Mouse (Mus musculus) heart, postnatal 4 days (tissue): ENCODE results near the gene Eno3. TPM values are rescaled to one million over a fixed set of nuclear protein-coding genes. Genes with fewer than 3 reads are reported as not detected.

Experiments
- DNase-seq: peaks from one replicate; pipeline ENCODE4 v3.0.0; 2021
- microRNA-seq, 2 experiments: library from miRNA; unstranded; fragments of <30 nt; microRNA quantifications; one replicate each; pipeline ENCODE4 v1.2.0; 2021 to 2022
- total RNA-seq, 2 experiments: library from RNA; stranded (reverse); gene quantifications; 2 replicates each; pipeline ENCODE4 v1.2.3; 2021

Eno3 gene
- total RNA-seq, 2 experiments from 2014 or later = 1,339 to 1,391 TPM

DNA sequence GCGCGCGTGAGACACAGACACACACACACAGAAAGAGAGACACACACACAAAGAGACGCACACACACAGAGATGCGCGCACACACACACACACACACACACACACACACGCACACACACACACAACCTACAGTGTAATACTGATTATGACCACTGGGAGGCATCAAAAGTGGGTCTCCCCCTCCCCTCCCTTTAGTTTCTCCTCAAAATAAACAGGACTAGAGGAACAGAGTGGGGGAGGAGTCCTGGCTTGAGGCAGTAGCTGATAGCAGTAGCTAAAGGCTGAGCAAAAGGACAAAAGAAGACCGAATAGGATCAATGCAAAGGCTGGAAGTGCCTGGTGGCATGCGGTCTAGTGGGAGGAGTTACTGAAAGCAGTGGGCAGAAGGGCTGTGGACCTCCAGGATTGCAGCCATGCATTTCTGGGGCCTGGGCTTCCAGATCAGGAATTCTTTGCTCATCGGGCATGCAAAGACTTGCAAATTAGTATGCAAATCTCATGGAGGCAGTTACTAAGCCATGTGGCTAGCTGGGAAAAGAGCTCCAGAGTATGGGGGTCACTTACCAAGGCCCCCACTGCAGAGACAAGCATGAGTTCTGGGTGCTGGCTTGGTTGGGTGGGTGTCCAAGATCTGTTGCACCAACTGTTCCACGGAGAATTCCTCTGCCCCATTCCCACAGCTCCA is 25.0 kb downstream of the Eno3 start:
- DNase-seq = peak; percentile 63

DNA sequence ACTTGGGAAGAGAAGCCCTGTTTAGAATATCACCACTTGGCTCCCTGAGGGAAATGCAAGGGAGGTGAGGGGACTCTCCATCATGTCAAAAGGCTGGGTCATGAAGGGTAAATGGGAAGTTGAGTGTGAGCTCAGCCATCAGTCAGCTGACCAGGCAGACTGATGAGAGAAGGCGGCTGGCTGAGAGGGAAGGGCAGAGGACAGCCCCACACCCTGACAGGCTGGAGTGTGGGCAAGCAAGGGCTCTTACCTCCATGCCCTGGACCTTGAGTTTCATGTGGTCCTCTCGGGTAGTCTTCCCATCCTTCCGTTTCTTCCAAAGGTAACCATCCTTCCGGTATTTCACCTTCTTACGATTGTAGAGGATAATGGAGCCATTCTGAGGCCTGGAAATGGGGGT is 26.6 kb downstream of the Eno3 start:
- no peak for DNase-seq

DNA sequence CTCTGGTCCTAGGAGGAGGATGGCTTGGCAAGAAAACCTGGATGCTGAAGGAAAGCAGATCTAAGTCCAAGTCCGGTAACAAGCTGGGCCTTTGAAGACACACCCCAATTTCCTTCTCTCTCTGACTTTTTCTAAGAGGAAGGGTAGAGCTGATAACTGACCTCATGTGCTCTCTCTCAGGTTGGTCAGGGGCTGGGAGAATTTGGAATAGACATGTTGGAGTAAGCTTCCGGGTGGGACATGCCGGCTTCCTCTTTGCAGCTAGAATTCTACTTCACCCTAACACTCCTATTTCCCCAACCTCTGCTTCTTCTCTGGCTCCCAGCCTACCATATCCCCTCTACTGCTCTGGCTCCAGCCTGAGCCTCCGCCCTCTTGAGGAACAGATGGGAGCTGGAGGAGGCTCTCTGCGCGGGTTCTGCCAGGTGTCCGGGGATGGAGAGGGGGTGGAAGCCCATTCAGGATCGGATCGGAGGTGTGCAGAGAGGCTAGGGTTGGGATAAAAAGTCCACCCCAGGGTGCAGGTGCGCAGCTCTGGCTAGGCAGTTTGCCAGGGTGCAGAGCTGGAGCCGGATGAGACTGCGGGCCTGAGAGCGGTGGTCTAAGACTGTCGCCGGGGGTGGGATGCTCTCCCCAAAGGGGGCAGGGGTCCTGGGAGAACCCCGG is 30.0 kb downstream of the Eno3 start:
- peak; percentile 54 for DNase-seq

DNA sequence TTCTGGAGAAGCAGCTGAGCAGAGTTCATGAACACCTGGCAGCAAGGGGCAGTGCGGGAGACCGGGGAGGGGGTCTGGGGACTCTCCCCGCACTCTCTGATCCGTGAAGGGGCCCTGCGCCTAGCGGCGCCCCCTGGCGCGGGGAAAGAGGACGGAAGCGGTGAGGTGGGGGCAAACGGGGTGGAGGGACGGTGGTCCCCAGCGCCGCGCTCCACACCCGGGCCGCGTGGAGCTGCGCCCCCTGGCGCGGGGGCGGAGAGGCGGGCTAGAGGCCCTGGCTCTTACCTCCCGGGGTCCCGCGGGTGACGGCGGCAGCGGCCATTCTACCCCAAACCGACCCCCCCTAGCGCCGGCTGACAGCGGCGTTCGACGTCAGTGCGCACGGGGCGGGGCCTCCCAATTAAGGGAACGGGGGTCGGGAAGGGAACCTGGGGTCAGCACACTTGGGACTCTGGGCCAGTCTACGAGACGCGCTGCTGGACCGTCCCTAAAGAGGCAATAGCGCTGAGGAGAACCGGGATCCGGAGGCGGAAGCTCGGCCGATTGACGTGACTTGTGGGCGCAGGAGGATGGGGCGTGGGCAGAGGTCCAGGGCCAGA is 30.7 kb downstream of the Eno3 start, which contains the start of gene Camta2:
Camta2 (minus strand) TSS at position 505 of the 599 bp plus-strand sequence.
- peak; percentile 92 for DNase-seq

DNA sequence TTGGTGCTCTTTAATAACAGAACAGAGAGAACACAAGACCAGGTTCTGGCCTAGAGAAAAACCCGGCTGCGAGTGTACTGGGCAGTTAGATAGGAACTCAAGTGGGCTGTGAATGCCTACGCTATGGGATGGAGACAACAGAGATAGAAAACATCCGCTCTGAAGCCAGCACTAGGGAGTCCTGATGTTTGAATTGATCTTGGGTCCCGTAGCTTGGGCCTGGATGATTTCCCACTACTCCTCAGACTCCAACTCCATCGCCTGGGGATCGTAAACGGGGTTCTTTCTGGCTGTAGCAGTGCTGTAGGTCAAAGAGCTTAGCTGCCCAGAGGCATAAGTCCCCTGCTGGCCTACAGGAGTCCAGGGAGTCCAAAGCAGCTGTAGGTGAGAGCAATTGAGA is 31.4 kb downstream of the Eno3 start:
- DNase-seq = no peak

DNA sequence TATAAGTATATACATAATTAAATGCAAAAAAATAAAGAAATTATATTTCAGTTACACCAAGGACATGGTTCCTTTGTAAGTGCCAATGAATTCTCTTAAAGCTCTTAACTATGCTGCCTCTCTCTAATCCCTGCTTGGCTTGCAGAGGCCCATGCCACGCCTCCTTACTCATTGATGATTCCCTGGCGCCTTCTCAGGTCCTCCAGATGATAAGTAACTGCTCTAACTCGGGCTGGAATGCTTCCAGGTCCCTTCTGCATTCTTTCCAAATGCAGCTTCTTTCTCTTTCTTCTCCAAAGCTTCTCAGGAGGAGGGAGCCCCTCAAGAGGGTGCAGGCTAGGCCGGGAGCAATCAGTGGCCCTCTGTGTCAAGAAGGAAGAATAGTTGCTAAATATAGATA is 32.6 kb downstream of the Eno3 start:
- no peak for DNase-seq

DNA sequence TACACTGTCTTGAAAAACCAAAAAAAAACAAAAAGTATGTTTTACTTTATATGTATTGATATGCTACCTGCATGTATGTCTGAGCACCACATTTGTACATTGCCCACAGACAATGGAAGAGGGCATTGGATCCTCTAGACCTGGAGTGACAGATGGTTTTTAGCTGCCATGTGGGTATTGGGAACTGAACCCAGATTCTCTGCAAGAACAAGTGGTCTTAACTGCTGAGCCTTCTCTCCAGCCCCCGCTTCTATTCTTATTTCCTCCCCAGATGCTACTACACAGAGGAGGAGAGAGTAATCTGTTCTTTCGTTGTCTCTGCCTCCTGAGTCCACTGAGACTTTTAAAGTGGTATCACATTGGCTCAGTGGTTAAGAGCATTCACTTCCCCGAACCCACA is 36.5 kb downstream of the Eno3 start:
- no peak for DNase-seq

DNA sequence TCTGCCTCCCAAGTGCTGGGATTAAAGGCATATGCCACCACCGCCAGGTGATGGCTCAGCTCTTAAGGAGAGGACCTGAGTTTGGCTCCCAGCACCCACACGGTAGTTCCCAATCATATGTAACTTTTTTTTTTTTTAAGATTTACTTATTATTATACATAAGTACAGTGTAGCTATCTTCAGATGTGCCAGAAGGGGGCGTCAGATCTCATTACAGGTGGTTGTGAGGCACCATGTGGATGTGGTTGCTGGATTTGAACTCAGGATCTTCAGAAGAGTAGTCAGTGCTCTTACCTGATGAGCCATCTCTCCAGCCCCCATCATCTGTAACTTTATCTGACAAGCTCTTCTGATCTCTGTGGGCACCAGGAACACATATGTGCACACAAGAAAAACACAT is 40.4 kb downstream of the Eno3 start:
- no peak for DNase-seq

DNA sequence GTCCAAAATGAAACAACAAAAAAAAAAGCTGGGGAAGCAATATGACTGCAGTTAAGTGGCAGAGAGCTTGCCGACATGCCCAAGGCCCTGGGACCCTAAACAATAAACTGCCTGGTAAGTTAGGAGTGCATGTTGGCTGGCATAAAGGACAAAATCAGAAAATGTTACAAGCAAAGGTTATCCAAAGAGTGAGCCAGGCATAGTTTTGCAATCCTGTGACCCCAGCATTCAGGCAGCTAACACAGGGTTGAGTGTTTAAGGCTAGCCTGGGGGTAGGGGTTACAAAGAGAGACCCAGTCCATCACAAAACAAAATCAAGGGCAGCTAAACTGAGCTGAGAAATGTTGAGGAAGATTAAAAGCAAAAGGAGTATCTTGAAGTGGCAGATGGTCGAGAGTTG is 42.0 kb downstream of the Eno3 start:
- DNase-seq = no peak

DNA sequence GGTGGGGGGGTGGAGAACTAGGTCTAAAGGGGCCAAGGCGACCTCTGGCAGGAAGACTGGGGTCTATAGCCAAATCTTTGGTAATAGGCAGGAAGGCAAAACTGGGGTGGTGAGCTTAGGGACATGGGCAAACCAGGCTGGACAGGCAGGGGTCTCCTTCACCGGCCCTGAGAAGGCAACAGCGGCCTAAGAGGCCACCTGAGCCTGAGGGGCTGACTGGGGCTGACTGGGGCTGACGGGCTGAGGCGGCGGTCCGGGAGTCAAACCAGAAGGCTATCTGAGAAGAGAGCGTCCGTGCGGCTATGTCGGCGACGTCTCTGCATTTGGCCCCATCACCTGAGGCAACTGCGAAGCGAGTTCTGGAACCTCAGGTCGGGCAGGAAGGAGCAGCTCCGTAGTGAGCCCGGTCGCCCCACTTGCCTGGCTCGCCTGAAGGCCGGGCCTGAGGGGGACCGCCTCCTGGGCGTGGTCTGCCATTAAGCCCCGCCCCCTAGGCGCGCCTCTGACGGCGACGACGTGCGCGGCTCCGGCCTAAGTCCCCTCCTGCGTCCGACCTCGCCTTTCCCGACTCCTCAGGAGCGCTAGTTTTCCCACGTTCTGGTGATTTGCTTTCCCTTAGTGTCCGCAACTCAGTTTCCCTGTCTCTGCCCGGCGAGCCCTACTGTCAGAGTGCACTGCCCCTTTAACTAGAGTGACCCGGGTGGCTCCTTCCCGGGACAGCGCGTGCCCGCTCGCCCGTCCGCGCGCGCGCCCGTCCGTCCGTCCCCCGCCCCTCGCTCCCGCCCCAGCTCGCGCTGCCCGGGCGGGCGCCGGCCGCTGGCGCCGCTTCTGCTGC is 42.9 kb downstream of the Eno3 start, which contains the start of the genes Inca1 and Kif1c:
Inca1 (minus strand) TSS at position 434 of the 835 bp plus-strand sequence.
Kif1c (plus strand) TSS at position 827 of the 835 bp plus-strand sequence.
- DNase-seq = peak; percentile 98

DNA sequence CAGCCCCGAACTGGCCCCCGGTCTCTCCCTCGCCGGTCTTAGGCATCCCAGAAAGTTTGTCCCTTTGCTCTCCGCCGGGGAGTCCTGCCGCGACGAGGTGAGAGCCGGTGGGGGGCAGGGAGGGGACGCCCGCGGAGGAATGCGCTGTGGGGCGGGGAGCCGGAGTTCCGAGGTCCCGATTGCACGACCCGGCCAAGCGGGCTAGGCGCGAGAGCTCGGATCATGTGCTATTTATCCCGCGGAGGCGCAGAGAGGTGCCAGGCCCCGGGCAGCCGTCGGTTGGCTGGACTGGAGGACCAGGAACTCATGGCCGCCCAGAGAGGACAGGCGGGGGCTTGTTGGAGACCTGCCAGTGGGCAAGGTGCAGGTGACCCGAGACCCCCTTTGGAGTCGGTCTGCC is 43.6 kb downstream of the Eno3 start:
- DNase-seq = peak; percentile 86

DNA sequence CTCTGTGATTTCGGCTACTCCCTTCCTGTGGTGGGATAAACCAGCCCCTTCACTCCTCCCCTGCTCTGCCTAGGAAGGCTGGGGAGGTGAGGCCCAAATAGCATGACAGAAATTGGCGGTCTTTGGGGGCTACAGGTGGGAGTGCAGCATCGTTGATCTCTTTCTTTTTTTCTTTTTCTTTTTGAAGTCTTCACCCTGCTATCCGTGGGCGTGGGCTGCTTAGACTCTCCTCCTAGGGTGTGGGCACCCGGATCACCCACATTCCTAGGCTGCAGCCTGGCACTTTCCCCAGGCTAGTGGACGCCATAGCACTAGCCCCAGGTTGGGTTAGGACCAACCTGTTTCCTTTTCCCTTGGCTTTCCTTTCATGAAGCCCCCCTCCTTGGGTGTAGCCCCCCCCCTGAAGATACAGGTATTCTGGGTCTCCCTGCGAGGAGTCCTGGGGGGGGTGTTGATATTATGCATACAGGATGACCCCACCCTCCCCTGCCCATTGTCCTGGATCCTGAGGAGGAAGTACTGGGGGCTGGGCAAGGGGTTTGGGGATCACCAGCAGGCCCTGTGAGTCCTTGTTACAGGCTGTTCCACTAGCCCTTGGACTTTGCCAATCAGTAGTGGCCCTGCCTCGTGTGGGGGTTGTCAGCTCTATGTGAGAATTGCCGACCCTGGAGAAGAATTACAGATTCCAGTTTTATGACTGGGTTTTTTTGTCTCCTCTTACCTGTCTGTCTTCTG is 44.4 kb downstream of the Eno3 start:
- DNase-seq = peak; percentile 29

DNA sequence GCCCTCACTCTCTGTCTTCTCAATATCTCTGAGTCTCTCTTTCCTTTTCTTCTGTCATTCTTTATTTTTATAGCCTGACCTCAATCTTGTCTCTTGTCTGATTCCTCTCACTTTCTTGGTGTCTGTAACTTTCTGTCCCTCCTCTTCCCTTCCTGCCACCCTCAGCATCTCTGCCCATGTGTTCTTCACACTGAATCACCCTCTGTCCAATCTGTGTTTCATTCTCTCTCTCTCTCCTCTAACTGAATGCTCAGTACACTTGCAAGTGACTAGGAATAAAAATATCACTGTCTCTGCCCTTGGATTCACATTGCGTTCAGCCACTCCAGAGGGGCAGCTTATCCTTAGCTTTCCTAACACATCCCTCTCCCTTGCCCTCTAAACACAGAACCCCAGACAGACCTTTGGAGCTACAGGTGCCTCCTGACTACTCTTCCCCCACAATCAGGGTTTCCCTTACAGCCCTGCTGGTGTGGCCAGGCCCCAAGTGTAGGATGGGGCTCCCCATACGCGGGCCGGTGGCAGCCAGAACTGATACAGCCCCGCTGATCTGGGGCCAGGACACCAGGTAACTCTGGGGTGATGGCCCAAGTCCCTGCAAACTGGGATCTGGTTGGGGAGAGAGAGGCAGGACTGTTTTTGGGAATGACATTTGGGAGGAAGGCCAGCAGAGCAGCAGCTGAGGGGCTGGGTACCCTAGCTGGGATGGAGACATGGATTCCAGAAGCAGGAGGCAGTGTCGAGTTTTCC is 45.2 kb downstream of the Eno3 start:
- no peak for DNase-seq

DNA sequence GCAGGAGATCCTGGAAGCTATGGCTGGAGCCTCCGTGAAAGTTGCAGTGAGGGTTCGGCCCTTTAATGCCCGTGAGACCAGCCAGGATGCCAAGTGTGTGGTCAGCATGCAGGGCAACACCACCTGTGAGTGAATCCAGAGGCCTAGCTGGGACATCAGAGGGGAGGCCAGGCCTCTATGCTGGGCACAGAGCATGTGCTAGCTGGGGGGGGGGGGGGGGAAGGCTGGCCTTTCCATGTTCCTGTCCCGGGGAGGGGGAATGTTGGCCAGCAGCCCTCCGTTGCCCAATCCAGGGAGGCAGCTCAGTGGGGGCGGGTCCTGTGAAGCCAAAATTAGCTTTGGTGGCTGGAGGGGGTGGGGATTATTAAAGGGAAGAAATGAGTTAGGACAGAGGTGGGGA is 45.8 kb downstream of the Eno3 start:
- peak; percentile 77 for DNase-seq

DNA sequence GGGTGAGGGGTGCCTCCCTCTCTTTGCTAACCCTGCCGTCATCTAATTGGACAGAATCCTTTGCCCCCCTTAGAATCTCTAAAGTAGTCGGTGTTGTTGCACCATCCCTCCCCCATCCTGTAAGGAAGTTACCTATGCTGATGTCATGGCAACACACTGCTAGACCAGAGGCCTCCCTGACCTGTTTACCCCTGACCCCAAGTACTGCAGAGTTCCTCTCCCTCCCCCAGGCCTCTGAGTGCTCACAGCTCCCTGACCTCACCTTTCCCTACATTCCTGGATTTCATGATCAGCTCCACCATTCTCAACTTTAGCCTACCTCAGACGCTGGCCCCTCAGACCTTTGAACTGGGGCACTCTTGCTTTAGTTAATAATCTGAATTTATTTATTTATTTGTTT is 49.1 kb downstream of the Eno3 start:
- no peak for DNase-seq

DNA sequence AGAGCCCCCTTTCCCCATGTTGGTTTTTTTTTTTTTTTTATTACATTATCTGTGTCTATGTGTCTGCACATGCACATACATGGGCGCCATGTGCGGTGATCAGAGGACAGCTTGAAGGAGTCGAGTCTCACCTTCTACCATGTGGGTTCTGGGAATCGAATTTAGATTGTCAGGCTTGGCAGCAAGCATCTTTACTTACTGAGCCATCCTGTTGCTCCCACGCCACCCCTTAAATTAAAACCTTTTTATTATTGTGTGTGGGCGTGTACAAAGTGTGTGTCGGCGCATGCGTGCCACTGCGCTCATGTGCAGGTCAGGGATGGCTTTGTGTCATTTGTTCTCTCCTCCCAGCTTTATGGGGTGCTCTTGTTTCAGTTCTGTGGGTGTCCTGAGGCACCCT is 54.0 kb downstream of the Eno3 start:
- no peak for DNase-seq

Small RNAs within 50 kb of the gene (microRNA-seq; reads per million reads assigned to microRNA genes)
- gene Mir6925 = 1.7 to 2.2 reads per million in 2 experiments

Other genes with a start within 250 kb of the Eno3 start
- gene Pelp1, start 247.2 kb upstream of the Eno3 start, total RNA-seq = 10 to 100 TPM; 25.6 to 27.9 TPM
- gene Arrb2, start 224.6 kb upstream of the Eno3 start, total RNA-seq = 10 to 100 TPM; 12.0 to 12.7 TPM
- 10 to 100 TPM; 12.3 to 13.2 TPM for gene Med11, start 205.3 kb upstream of the Eno3 start, total RNA-seq
- gene Zmynd15, start 197.8 kb upstream of the Eno3 start, total RNA-seq = 1 to 10 TPM in 1 of 2 experiments, under 1 TPM in 1; 0.92 to 2.0 TPM
- gene Cxcl16, start 197.2 kb upstream of the Eno3 start, total RNA-seq = 1 to 10 TPM; 6.2 to 6.5 TPM
- 1 to 10 TPM; 1.7 to 2.5 TPM for gene Tm4sf5, start 152.0 kb upstream of the Eno3 start, total RNA-seq
- gene Vmo1, start 142.6 kb upstream of the Eno3 start, total RNA-seq = under 1 TPM in 1 of 2 experiments, not detected in 1; 0.43 TPM
- not detected for gene Gltpd2, start 138.0 kb upstream of the Eno3 start, total RNA-seq
- gene Psmb6, start 131.8 kb upstream of the Eno3 start, total RNA-seq = 100 to 1,000 TPM; 296 TPM
- not detected for gene Gm40193, start 124.3 kb upstream of the Eno3 start, total RNA-seq
- gene Pld2, start 117.1 kb upstream of the Eno3 start, total RNA-seq = 1 to 10 TPM; 8.3 to 9.3 TPM
- 10 to 100 TPM; 38.2 to 42.5 TPM for gene Mink1, start 94.3 kb upstream of the Eno3 start, total RNA-seq
- not detected for gene 4930544D05Rik, start 41.4 kb upstream of the Eno3 start, total RNA-seq
- not detected for gene Chrne, start 38.0 kb upstream of the Eno3 start, total RNA-seq
- gene Gp1ba, start 18.1 kb upstream of the Eno3 start, total RNA-seq = under 1 TPM; 0.16 to 0.26 TPM
- gene Rnf167, start 10.0 kb upstream of the Eno3 start, total RNA-seq = 10 to 100 TPM; 42.1 to 42.8 TPM
- gene Slc25a11, start 9.7 kb upstream of the Eno3 start, total RNA-seq = 100 to 1,000 TPM; 311 to 313 TPM
- gene Pfn1, start 2.6 kb upstream of the Eno3 start, total RNA-seq = 100 to 1,000 TPM; 572 to 580 TPM
- gene Spag7, start 12.2 kb downstream of the Eno3 start, total RNA-seq = 10 to 100 TPM; 86.2 to 92.3 TPM
- gene Camta2, start 30.9 kb downstream of the Eno3 start, total RNA-seq = 10 to 100 TPM; 22.2 to 23.5 TPM
- gene Inca1, start 43.0 kb downstream of the Eno3 start, total RNA-seq = 1 to 10 TPM; 1.7 to 2.2 TPM
- 100 to 1,000 TPM; 238 to 241 TPM for gene Kif1c, start 43.3 kb downstream of the Eno3 start, total RNA-seq
- 10 to 100 TPM; 11.8 to 12.1 TPM for gene Zfp3, start 107.0 kb downstream of the Eno3 start, total RNA-seq
- not detected for gene Scimp, start 155.4 kb downstream of the Eno3 start, total RNA-seq
- 10 to 100 TPM; 34.7 to 38.0 TPM for gene Rabep1, start 187.6 kb downstream of the Eno3 start, total RNA-seq